In genomic region chr9:22423507-22423906, GRCm38 (mm10) we compare ENCODE assay signal across 1 mouse cellular context.
TF ChIP-seq lines count a peak whose summit lies in the region.

No protein-coding gene starts in this region.

TF ChIP-seq in MEL, 35 proteins besides CTCF, POLR2A, EP300 and RAD21:
- TF ChIP-seq GATA1 (IDR thresholded peaks at IDR 0.05; ENCODE audit: low read depth, low read length) (no peak; the same call in 1 of the 2 replicates), MXI1 (IDR thresholded peaks at IDR 0.05; ENCODE audit: low read depth, low read length) (peak; percentile 55; the same call in 1 of the 2 replicates), SIN3A (IDR thresholded peaks at IDR 0.05; ENCODE audit: low read length) (peak; percentile 44; the same call in 1 of the 2 replicates), ETS1 (IDR thresholded peaks at IDR 0.05; ENCODE audit: low read depth, low read length) (peak; percentile 30; the same call in 1 of the 2 replicates), POLR2AphosphoS2 (IDR thresholded peaks at IDR 0.05; ENCODE audit: low read length) (no peak), ZC3H11A (IDR thresholded peaks at IDR 0.05; ENCODE audit: low read depth, low read length) (0 out of 2 replicates have a peak, but pooled peaks have one; percentile 5), RCOR1 (IDR thresholded peaks at IDR 0.05; ENCODE audit: low read depth, low read length) (peak; percentile 31; the same call in 1 of the 2 replicates), USF1 (IDR thresholded peaks at IDR 0.05; ENCODE audit: low read depth, low read length) (no peak)
